Mouse (Mus musculus) heart, adult 2 months (tissue): ENCODE measurements around the gene Ctbp2.

Source experiments
- CTCF ChIP-seq: fragments of 200-600 bp; IDR thresholded peaks from 2 replicates; pipeline ENCODE4 v1.8.1; 2022; ENCODE audit warnings: antibody characterized with exemption, mild to moderate bottlenecking, moderate library complexity
- EP300 ChIP-seq: fragments of 200-500 bp; IDR thresholded peaks from 2 replicates; pipeline ENCODE4 v1.6.1; 2011; ENCODE audit warnings: low read depth, low read length, control low read depth; ENCODE audit not compliant: insufficient read depth
- POLR2A ChIP-seq: fragments of 200-500 bp; IDR thresholded peaks from 2 replicates; pipeline ENCODE4 v1.6.1; 2011; ENCODE audit warnings: mild to moderate bottlenecking, low read depth, low read length, control low read depth; ENCODE audit not compliant: insufficient read depth

- TF ChIP-seq CTCF (no peak), POLR2A (no peak), EP300 (no peak)
These were observed 43.7 kb upstream of the Ctbp2 start for GRCm38 (mm10) chr7:133167903-133168302.
